Mouse (Mus musculus): ENCODE results near the gene Snd1. TPM values are rescaled to one million over a fixed set of nuclear protein-coding genes. Genes with fewer than 3 reads are reported as not detected.

Snd1 gene
- polyA plus RNA-seq, 1 experiment, result 138 TPM

GRCm38 (mm10) chr6:28880909-28881308, 406.0 kb downstream of the Snd1 start:
- Histone ChIP-seq H3K4me3 (ENCODE audit: insufficient read depth, low read length) (no peak overlapping the region), H3K27ac (ENCODE audit: insufficient read depth, low read length) (no peak overlapping the region), H3K4me1 (ENCODE audit: control insufficient read depth, insufficient read depth, low read length) (no peaks in the 10 kb centered on the region)
- no peak for TF ChIP-seq CTCF (IDR thresholded peaks at IDR 0.05; ENCODE audit: borderline replicate concordance, insufficient read depth, low read length)
- TF ChIP-seq POLR2A (IDR thresholded peaks at IDR 0.05; ENCODE audit: low read depth, low read length), result no peak

GRCm38 (mm10) chr6:28883518-28883917, 408.6 kb downstream of the Snd1 start:
- TF ChIP-seq POLR2A (IDR thresholded peaks at IDR 0.05; ENCODE audit: low read depth, low read length) (no peak), CTCF (IDR thresholded peaks at IDR 0.05; ENCODE audit: borderline replicate concordance, insufficient read depth, low read length) (no peak)
- Histone ChIP-seq H3K4me3 (ENCODE audit: insufficient read depth, low read length) (no peak overlapping the region), H3K27ac (ENCODE audit: insufficient read depth, low read length) (no peak overlapping the region), H3K4me1 (ENCODE audit: control insufficient read depth, insufficient read depth, low read length) (no peaks in the 10 kb centered on the region)

GRCm38 (mm10) chr6:28886724-28887440, 411.9 kb downstream of the Snd1 start:
- Histone ChIP-seq H3K4me1 (ENCODE audit: control insufficient read depth, insufficient read depth, low read length) (no peaks in the 10 kb centered on the region), H3K4me3 (ENCODE audit: insufficient read depth, low read length) (no peak overlapping the region), H3K27ac (ENCODE audit: insufficient read depth, low read length) (no peak overlapping the region)
- TF ChIP-seq POLR2A (IDR thresholded peaks at IDR 0.05; ENCODE audit: low read depth, low read length) (no peak), CTCF (IDR thresholded peaks at IDR 0.05; ENCODE audit: borderline replicate concordance, insufficient read depth, low read length) (no peak)

GRCm38 (mm10) chr6:28890426-28890825, 415.5 kb downstream of the Snd1 start:
- H3K4me1 ChIP-seq (ENCODE audit: control insufficient read depth, insufficient read depth, low read length), result no peaks in the 10 kb centered on the region
- no peak overlapping the region for H3K27ac ChIP-seq (ENCODE audit: insufficient read depth, low read length)
- TF ChIP-seq POLR2A (IDR thresholded peaks at IDR 0.05; ENCODE audit: low read depth, low read length), result no peak
- TF ChIP-seq CTCF (IDR thresholded peaks at IDR 0.05; ENCODE audit: borderline replicate concordance, insufficient read depth, low read length), result no peak
- H3K4me3 ChIP-seq (ENCODE audit: insufficient read depth, low read length), result no peak overlapping the region

GRCm38 (mm10) chr6:28891480-28891879, 416.5 kb downstream of the Snd1 start:
- Histone ChIP-seq H3K4me3 (ENCODE audit: insufficient read depth, low read length) (no peak overlapping the region), H3K27ac (ENCODE audit: insufficient read depth, low read length) (no peak overlapping the region), H3K4me1 (ENCODE audit: control insufficient read depth, insufficient read depth, low read length) (no peaks in the 10 kb centered on the region)
- TF ChIP-seq POLR2A (IDR thresholded peaks at IDR 0.05; ENCODE audit: low read depth, low read length) (no peak), CTCF (IDR thresholded peaks at IDR 0.05; ENCODE audit: borderline replicate concordance, insufficient read depth, low read length) (no peak)

GRCm38 (mm10) chr6:28895004-28895515, 420.1 kb downstream of the Snd1 start:
- no peaks in the 10 kb centered on the region for H3K4me1 ChIP-seq (ENCODE audit: control insufficient read depth, insufficient read depth, low read length)
- no peak overlapping the region for H3K27ac ChIP-seq (ENCODE audit: insufficient read depth, low read length)
- H3K4me3 ChIP-seq (ENCODE audit: insufficient read depth, low read length), result no peak overlapping the region
- TF ChIP-seq CTCF (IDR thresholded peaks at IDR 0.05; ENCODE audit: borderline replicate concordance, insufficient read depth, low read length) (no peak), POLR2A (IDR thresholded peaks at IDR 0.05; ENCODE audit: low read depth, low read length) (no peak)

- no peaks in the 10 kb centered on the region for H3K4me1 ChIP-seq (ENCODE audit: control insufficient read depth, insufficient read depth, low read length)
- TF ChIP-seq CTCF (IDR thresholded peaks at IDR 0.05; ENCODE audit: borderline replicate concordance, insufficient read depth, low read length) (no peak), POLR2A (IDR thresholded peaks at IDR 0.05; ENCODE audit: low read depth, low read length) (no peak)
- H3K4me3 ChIP-seq (ENCODE audit: insufficient read depth, low read length), result no peak overlapping the region
- H3K27ac ChIP-seq (ENCODE audit: insufficient read depth, low read length), result no peak overlapping the region
Observed at GRCm38 (mm10) chr6:28895726-28896125, 420.8 kb downstream of the Snd1 start.

GRCm38 (mm10) chr6:28896762-28897320, 421.9 kb downstream of the Snd1 start:
- TF ChIP-seq POLR2A (IDR thresholded peaks at IDR 0.05; ENCODE audit: low read depth, low read length) (no peak), CTCF (IDR thresholded peaks at IDR 0.05; ENCODE audit: borderline replicate concordance, insufficient read depth, low read length) (no peak)
- H3K4me3 ChIP-seq (ENCODE audit: insufficient read depth, low read length), result no peak overlapping the region
- no peak overlapping the region for H3K27ac ChIP-seq (ENCODE audit: insufficient read depth, low read length)
- no peaks in the 10 kb centered on the region for H3K4me1 ChIP-seq (ENCODE audit: control insufficient read depth, insufficient read depth, low read length)

GRCm38 (mm10) chr6:28897326-28898085, 422.6 kb downstream of the Snd1 start:
- Histone ChIP-seq H3K4me3 (ENCODE audit: insufficient read depth, low read length) (no peak overlapping the region), H3K27ac (ENCODE audit: insufficient read depth, low read length) (no peak overlapping the region), H3K4me1 (ENCODE audit: control insufficient read depth, insufficient read depth, low read length) (no peaks in the 10 kb centered on the region)
- TF ChIP-seq CTCF (IDR thresholded peaks at IDR 0.05; ENCODE audit: borderline replicate concordance, insufficient read depth, low read length) (no peak), POLR2A (IDR thresholded peaks at IDR 0.05; ENCODE audit: low read depth, low read length) (no peak)

All from embryonic fibroblast, embryonic 13.5 days (primary cell).